Mouse (Mus musculus) limb, embryonic 13.5 days (tissue): ENCODE data around the gene Sh3bgrl3. TPM values are rescaled to one million over a fixed set of nuclear protein-coding genes. Genes with fewer than 3 reads are reported as not detected.
A peak's percentile ranks its signal among the peaks of the same experiment; 100 is the strongest.
"Not testable (repeated sequence)": the region's sequence is repeated elsewhere in the genome, so short reads cannot be mapped to it uniquely, and the experiment has no call there.

Experiments
- ATAC-seq: fragments of 200-750 bp; cut with Nextera tagmentation; 2 replicates; pipeline ENCODE4 v1.8.0; 2017; ENCODE audit warnings: low read depth, moderate number of reproducible peaks, moderate TSS enrichment; ENCODE audit not compliant: low FRiP score
- H3K27ac ChIP-seq: fragments of 300-500 bp; sonication (generic); 2 replicates; pipeline ENCODE4 v1.5.1; 2015; ENCODE audit warnings: inconsistent platforms, mild to moderate bottlenecking, moderate library complexity
- H3K27me3 ChIP-seq: fragments of 300-500 bp; sonication (generic); 2 replicates; pipeline ENCODE4 v1.6.1; 2015; ENCODE audit warnings: mild to moderate bottlenecking, inconsistent platforms
- H3K36me3 ChIP-seq: fragments of 300-500 bp; sonication (generic); 2 replicates; pipeline ENCODE4 v1.6.1; 2015; ENCODE audit warnings: inconsistent platforms, mild to moderate bottlenecking, moderate library complexity
- H3K4me1 ChIP-seq: fragments of 300-500 bp; sonication (generic); 2 replicates; pipeline ENCODE4 v1.6.1; 2015; ENCODE audit warnings: inconsistent platforms
- H3K4me2 ChIP-seq: fragments of 300-500 bp; sonication (generic); replicated peaks from 2 replicates; pipeline ENCODE4 v1.6.1; 2015; ENCODE audit warnings: inconsistent platforms, mild to moderate bottlenecking, moderate library complexity
- H3K4me3 ChIP-seq: fragments of 300-500 bp; sonication (generic); 2 replicates; pipeline ENCODE4 v1.5.1; 2015; ENCODE audit warnings: moderate library complexity, mild to moderate bottlenecking, inconsistent platforms
- H3K9ac ChIP-seq: fragments of 300-500 bp; sonication (generic); 2 replicates; pipeline ENCODE4 v1.6.1; 2015; ENCODE audit warnings: mild to moderate bottlenecking, inconsistent platforms
- H3K9me3 ChIP-seq: fragments of 300-500 bp; sonication (generic); 2 replicates; pipeline ENCODE4 v1.6.1; 2016; ENCODE audit warnings: inconsistent platforms
- WGBS: fragments of 180-500 bp; shearing (Covaris S2); methylation state at CpG from one replicate; pipeline ENCODE4 v1.1.7; 2015; 5-methylcytosine and 5-hydroxymethylcytosine counted together
- polyA plus RNA-seq: library from polyadenylated mRNA; unstranded; fragments of >200 nt; fragmentation: Nextera tagmentation; extraction: Ambion mirVana; gene quantifications from 2 replicates; pipeline ENCODE4 v1.2.1, GENCODE M21; 2015

Sh3bgrl3 gene
- polyA plus RNA-seq, 1 experiment from 2014 or later, result 420 TPM

DNA sequence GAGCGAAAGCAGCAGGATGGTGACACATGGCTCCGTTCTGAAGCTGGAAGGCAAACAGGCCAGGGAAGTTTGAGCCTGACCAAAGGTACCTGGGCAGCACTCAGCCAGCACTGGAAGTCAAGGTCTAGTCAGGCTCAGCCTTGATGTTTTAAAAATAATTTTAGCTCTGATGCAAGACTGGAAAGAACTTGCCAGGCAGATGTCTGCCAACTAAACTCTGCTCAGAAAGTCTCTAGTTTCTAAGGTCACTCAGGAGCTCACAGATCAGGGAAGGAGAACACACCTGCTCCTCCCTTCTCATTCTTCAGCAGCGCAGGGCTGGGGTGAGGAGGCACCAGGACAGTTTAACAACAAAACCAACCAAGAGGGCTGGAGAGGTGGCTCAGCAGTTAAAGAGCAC lies 25.8 kb upstream of the Sh3bgrl3 start:
- WGBS, result 96% methylated on average over 3 of the region's 3 CpGs
- H3K36me3 ChIP-seq, result peaks cover 61% of the 10 kb centered on the region

DNA sequence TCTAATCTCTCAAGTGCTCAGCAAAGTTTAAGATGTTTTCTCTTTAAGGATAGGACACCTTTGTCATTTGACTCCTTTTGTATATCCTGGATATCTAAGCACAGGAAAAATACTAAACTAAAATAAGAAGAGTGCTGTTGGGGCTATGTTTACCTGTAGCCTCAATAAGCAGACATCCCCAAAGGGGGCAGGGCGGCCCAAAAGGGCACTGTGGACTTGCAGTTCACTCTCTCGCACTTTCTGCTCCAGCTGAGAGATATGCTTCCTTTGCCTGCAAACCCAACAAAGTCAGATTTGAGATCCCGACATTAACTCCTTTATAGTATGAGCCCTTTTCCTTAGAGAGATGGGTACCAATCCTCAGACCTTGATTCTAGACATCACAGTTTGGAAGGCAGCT lies 25.1 kb upstream of the Sh3bgrl3 start:
- Histone ChIP-seq H3K36me3 (peaks cover 68% of the 10 kb centered on the region), H3K27me3 (no peaks in the 10 kb centered on the region), H3K4me3 (no peak overlapping the region), H3K27ac (no peak overlapping the region), H3K4me1 (no peaks in the 10 kb centered on the region), H3K4me2 (no peak overlapping the region), H3K9me3 (no peaks in the 10 kb centered on the region), H3K9ac (no peak overlapping the region)
- ATAC-seq, result no peak
- 90% methylated on average over 3 of the region's 3 CpGs for WGBS

More for the DNA sequence above, 25.8 kb upstream of the Sh3bgrl3 start:
- Histone ChIP-seq H3K27me3 (no peaks in the 10 kb centered on the region), H3K4me3 (no peak overlapping the region), H3K9me3 (no peaks in the 10 kb centered on the region), H3K27ac (no peak overlapping the region), H3K4me2 (no peak overlapping the region), H3K9ac (no peak overlapping the region), H3K4me1 (no peaks in the 10 kb centered on the region)
- no peak for ATAC-seq

DNA sequence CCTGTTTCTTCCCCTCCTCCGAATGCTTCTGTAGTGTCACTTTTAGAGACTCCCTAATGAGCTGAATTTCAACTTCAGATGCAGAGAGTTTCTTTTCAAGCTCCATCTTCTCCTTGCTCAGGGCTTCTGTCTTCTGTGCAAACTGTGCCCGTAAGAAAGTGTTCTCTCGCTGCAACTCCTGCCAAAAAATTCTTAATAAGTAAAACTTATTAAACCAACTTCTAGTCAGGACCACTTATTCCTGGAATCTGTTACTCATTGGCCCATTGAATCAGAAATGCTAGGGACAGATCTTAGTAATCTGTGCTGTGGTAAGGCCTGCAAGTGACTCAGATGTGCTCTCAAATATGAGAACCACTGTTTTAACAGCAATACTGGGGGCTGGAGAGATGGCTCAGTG lies 23.5 kb upstream of the Sh3bgrl3 start:
- Histone ChIP-seq H3K9ac (no peak overlapping the region), H3K36me3 (peaks cover 83% of the 10 kb centered on the region), H3K9me3 (no peaks in the 10 kb centered on the region), H3K4me2 (no peak overlapping the region), H3K27ac (no peak overlapping the region), H3K27me3 (no peaks in the 10 kb centered on the region), H3K4me3 (no peak overlapping the region), H3K4me1 (no peaks in the 10 kb centered on the region)
- WGBS, result 84% methylated on average over 3 of the region's 3 CpGs
- ATAC-seq, result no peak

DNA sequence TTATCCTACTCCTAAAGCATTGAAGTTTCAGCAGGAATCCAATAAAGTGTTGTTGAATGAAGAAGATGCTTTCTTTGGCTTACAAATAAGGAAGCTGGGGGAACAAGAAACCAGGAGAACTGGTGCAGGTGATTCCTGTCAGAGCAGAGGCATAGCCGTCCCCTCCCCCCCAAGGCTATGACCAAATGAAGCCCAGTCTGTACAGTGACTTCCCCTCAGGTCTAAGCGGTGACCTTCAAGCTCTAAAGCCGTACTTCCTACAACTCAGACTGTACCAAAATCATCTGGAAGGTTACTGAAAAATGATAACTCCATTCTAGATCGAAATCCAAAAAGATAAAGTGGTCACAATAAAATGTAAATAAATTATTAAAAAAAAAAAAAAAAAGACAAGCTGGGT lies 20.8 kb upstream of the Sh3bgrl3 start:
- no peak overlapping the region for H3K4me2 ChIP-seq
- WGBS, result 85% methylated on average over 4 of the region's 4 CpGs
- H3K9ac ChIP-seq, result no peak overlapping the region
- no peak overlapping the region for H3K27ac ChIP-seq
- H3K27me3 ChIP-seq, result no peaks in the 10 kb centered on the region
- H3K36me3 ChIP-seq, result peaks cover 81% of the 10 kb centered on the region
- no peak for ATAC-seq
- H3K9me3 ChIP-seq, result no peaks in the 10 kb centered on the region
- H3K4me1 ChIP-seq, result no peaks in the 10 kb centered on the region
- no peak overlapping the region for H3K4me3 ChIP-seq

DNA sequence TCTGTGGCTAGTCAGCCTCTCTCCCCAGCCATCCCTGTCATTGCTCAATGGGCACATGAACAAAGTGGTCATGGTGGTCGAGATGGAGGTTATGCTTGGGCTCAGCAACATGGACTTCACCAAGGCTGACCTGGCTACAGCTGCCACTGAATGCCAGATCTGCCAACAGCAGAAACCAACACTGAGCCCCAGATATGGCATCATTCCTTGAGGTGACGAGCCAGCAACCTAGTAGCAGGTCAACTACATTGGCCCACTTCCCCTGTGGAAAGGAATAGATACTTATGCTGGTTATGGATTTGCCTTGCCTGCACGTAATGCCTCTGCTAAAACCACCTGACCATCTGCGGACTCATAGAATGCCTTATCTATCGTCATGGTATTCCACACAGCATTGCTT lies 15.7 kb upstream of the Sh3bgrl3 start:
- not testable (repeated sequence) for H3K9ac ChIP-seq, ATAC-seq, H3K4me3 ChIP-seq, H3K27me3 ChIP-seq, H3K27ac ChIP-seq, H3K9me3 ChIP-seq, H3K4me2 ChIP-seq, H3K4me1 ChIP-seq
- peaks cover 46% of the 10 kb centered on the region for H3K36me3 ChIP-seq
- 95% methylated on average over 5 of the region's 5 CpGs for WGBS

DNA sequence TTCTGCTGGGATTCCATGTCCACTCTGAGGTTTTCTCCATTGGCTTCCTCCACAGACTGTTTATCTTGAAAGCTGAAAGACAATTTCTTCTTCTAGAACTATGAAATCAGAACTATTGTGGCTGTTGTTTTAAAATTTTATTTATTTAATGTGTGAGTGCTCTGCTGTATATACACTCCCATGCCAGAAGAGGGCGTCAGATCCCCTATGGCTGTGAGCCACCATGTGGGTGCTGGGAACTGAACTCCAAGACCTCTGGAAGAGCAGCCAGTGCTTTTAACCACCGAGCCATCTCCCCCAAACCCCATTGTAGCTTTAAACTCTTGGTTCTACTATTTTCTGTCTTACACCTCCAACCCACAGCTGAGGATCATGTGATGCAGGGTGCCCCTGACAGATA lies 10.3 kb upstream of the Sh3bgrl3 start:
- H3K9ac ChIP-seq, result no peak overlapping the region
- H3K27ac ChIP-seq, result no peak overlapping the region
- H3K4me3 ChIP-seq, result no peak overlapping the region
- H3K27me3 ChIP-seq, result no peaks in the 10 kb centered on the region
- H3K36me3 ChIP-seq, result peaks cover 21% of the 10 kb centered on the region
- no peak for ATAC-seq
- WGBS, result 96% methylated on average over 2 of the region's 2 CpGs
- H3K4me1 ChIP-seq, result peaks cover 15% of the 10 kb centered on the region
- no peaks in the 10 kb centered on the region for H3K9me3 ChIP-seq
- no peak overlapping the region for H3K4me2 ChIP-seq

DNA sequence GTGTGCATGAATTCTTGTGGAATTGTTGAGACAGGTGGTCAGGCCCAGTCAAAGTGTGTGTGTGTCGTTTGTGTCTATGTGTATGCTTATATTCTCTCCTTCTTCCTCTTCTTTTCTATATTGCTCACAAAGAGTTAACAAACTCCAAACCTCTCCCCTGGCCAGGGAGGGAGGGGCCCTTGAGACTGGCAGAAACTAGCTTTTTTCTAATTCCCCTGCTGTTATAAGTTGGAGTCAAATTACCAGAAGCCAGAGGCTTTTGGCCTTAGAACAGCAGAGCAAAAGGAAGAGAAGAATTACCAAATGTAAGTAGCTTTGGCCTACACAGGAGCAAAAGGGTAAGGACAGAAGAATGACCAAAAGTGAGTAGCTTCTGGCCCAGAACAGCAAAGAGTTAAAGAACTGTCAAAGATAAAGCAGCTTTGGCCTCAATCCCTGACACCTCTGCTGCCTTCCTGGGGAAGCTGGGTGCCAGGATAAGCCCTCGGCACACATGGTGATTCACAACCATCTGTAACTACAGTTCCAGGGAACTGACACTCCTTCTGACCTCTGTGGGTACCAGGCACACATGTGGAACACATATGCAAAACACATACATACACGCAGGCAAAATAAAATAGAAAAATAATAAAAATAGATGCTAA lies 7.8 kb upstream of the Sh3bgrl3 start:
- Histone ChIP-seq H3K4me1 (peaks cover 15% of the 10 kb centered on the region), H3K9me3 (no peaks in the 10 kb centered on the region), H3K4me3 (no peak overlapping the region), H3K36me3 (peaks cover 25% of the 10 kb centered on the region), H3K27me3 (no peaks in the 10 kb centered on the region), H3K4me2 (0 out of 2 replicates have a peak overlapping the region, but pooled peaks have one; percentile 9), H3K27ac (peak overlapping the region; percentile 56; the same call in 1 of the 2 replicates), H3K9ac (peak overlapping the region; percentile 31; the same call in 1 of the 2 replicates)
- WGBS, result 23% methylated on average over 3 of the region's 3 CpGs
- ATAC-seq, result no peak

DNA sequence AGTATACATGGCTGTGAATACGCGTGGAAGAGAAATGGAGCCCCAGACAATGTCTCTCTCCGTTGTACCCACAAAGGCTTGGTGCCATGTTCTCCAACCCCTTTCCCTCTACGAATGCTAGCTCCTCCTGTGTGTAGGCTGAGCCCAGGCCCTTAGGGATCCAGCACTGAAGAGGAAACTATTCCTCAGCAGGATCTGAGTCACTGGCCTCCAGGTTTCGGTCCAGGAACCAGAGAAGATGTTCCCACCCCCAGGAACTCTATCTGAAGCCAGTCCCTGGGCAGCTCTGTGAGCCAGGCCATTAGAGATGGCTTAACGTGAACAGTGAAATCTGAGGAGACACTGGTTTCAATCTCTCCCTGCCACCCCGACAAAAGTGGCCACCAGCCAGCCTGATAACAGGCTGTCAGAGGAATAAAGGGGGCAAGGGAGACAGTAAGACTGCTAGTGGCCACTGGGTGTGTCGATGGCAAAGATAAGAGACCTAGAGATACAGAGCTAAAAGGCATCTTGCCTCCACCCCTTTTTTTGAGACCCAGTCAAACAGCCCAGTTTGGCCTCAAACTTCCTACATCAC lies 4.0 kb upstream of the Sh3bgrl3 start:
- Histone ChIP-seq H3K36me3 (peaks cover 22% of the 10 kb centered on the region), H3K9me3 (no peaks in the 10 kb centered on the region), H3K4me2 (no peak overlapping the region), H3K27ac (no peak overlapping the region), H3K27me3 (no peaks in the 10 kb centered on the region), H3K4me3 (no peak overlapping the region), H3K9ac (no peak overlapping the region), H3K4me1 (peaks cover 39% of the 10 kb centered on the region)
- no peak for ATAC-seq
- 71% methylated on average over 8 of the region's 8 CpGs for WGBS

DNA sequence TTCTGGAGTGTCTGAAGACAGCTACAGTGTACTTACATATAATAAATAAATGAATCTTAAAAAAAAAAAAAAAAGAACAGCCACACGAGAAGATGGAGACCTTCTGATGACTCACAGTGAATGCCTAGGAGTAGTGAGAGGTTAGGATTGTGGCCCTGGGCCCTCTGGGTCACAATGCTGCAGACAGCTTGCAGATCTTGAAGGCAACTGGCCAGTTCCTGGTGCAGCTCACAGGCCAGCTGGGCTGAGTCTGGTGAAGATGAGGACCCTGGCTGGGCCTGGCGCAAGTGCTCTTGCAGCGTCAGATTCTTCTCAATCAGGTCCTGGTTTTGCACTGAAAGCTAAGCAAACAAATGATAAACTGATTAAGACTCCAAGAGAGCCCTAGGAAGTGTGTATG lies 3.5 kb upstream of the Sh3bgrl3 start:
- peaks cover 19% of the 10 kb centered on the region for H3K36me3 ChIP-seq
- H3K4me1 ChIP-seq, result peaks cover 43% of the 10 kb centered on the region
- no peaks in the 10 kb centered on the region for H3K9me3 ChIP-seq
- H3K27me3 ChIP-seq, result no peaks in the 10 kb centered on the region
- H3K4me3 ChIP-seq, result no peak overlapping the region
- H3K9ac ChIP-seq, result no peak overlapping the region
- no peak for ATAC-seq
- H3K27ac ChIP-seq, result no peak overlapping the region
- H3K4me2 ChIP-seq, result no peak overlapping the region
- 86% methylated on average over 3 of the region's 3 CpGs for WGBS

DNA sequence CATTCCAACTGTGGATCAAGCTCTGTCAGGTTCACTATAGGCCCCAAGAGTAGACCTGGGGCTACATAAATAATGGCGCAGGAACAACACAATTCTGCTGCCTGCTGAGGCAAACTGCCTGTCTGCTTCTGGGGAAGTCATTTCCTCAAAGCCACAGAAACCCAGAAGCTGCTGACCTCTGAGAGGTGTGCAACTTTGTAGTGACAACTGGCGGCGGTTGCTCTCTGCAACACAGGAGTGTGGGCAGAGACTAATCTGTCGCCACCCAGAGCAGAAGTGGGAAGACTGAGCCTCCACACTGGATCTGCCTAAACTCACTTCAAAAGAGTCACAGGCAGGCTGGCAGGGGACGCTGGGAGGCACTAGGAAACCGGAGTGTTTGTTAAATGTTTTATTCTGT lies 893 bp upstream of the Sh3bgrl3 start:
- ATAC-seq, result no peak
- H3K4me2 ChIP-seq, result peak overlapping the region; percentile 83
- peaks cover 36% of the 10 kb centered on the region for H3K4me1 ChIP-seq
- no peaks in the 10 kb centered on the region for H3K9me3 ChIP-seq
- peak overlapping the region; percentile 90 for H3K27ac ChIP-seq
- peaks cover 33% of the 10 kb centered on the region for H3K36me3 ChIP-seq
- H3K4me3 ChIP-seq, result peak overlapping the region; percentile 87
- peak overlapping the region; percentile 93; the same call in 1 of the 2 replicates for H3K9ac ChIP-seq
- whole genome bisulfite sequencing, result 21% methylated on average over 6 of the region's 6 CpGs
- H3K27me3 ChIP-seq, result no peaks in the 10 kb centered on the region

DNA sequence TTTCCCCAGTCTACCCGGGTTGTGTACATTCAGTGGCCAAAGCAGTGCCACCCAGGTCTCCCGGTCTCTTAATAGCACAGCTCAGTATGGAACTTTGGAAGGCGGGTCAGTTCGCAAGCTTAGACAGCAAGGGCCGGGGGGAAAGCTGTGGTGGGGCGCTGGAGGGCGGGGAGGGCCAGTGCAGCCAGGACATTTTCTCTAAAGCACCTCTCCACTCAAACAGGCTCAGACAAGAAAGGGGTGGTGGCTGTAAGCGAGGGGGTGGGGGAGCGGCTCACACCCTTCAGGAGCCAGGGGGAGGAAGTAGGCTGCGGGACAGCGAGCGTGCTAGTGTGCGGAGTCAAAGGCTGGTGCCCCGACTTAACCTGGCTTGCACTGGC lies 384 bp upstream of the Sh3bgrl3 start:
- Histone ChIP-seq H3K4me3 (peak overlapping the region; percentile 87), H3K4me2 (peak overlapping the region; percentile 83), H3K27ac (peak overlapping the region; percentile 90), H3K36me3 (peaks cover 33% of the 10 kb centered on the region), H3K9ac (peak overlapping the region; percentile 93), H3K27me3 (no peaks in the 10 kb centered on the region), H3K9me3 (no peaks in the 10 kb centered on the region), H3K4me1 (peaks cover 36% of the 10 kb centered on the region)
- 2% methylated on average over 14 of the region's 14 CpGs for WGBS
- peak; percentile 38 for ATAC-seq

DNA sequence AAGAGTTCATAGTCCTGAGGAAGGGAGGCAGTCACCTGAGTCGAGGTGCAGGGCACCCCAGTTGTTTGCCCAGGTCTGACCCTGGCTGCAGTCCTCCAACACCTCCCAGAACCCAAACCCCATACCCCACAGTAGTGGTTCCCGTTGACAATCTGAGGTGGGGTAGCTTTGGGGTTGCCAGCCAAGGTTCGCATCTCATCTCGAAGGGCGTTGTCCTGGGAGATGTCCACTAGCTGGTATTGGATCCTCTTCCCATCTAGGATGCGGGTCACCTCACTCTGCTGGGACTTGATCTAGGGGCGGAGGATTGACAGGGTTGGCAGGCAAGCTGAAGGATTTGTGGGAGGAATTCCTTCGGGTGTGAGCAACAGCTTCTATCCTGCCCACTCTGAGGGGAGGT lies 796 bp downstream of the Sh3bgrl3 start:
- Histone ChIP-seq H3K4me2 (peak overlapping the region; percentile 83), H3K4me1 (peaks cover 36% of the 10 kb centered on the region), H3K9ac (peak overlapping the region; percentile 93), H3K27ac (0 out of 2 replicates have a peak overlapping the region, but pooled peaks have one; percentile 90), H3K9me3 (no peaks in the 10 kb centered on the region), H3K36me3 (peaks cover 31% of the 10 kb centered on the region), H3K27me3 (no peaks in the 10 kb centered on the region), H3K4me3 (peak overlapping the region; percentile 87)
- WGBS, result 56% methylated on average over 8 of the region's 8 CpGs
- no peak for ATAC-seq

DNA sequence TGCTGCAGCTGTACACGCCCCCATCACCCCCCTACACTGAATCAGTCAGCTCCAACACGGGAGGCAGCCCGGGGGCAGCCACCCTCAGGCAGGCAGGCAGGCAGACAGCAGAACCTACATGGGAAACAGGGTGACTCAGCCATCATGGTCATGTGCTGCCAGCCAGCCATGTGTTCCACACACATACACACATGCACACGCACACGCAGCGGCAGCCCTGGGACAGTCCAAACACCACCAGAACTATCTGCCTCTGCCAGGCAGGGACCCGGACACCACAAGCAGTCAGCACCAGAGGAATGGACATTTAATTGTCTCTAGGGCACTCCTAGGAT lies 1.5 kb downstream of the Sh3bgrl3 start:
- Histone ChIP-seq H3K4me1 (peaks cover 36% of the 10 kb centered on the region), H3K27me3 (no peaks in the 10 kb centered on the region), H3K4me2 (peak overlapping the region; percentile 83), H3K9me3 (no peaks in the 10 kb centered on the region), H3K9ac (peak overlapping the region; percentile 93), H3K36me3 (peaks cover 27% of the 10 kb centered on the region), H3K27ac (no peak overlapping the region), H3K4me3 (peak overlapping the region; percentile 87)
- 84% methylated on average over 7 of the region's 7 CpGs for WGBS
- ATAC-seq, result no peak
